Mouse (Mus musculus) lung, embryonic 15.5 days (tissue): ENCODE results near the gene Lca5l. TPM values are rescaled to one million over a fixed set of nuclear protein-coding genes. Genes with fewer than 3 reads are reported as not detected.

Experiments used
- ATAC-seq: fragments of 200-750 bp; cut with Nextera tagmentation; 2 replicates; pipeline ENCODE4 v1.8.0; 2017; ENCODE audit warnings: moderate number of reproducible peaks, borderline replicate concordance; ENCODE audit not compliant: low FRiP score, low TSS enrichment; ENCODE audit errors: extremely low read depth
- H3K27ac ChIP-seq: fragments of 300-500 bp; sonication (generic); 2 replicates; pipeline ENCODE4 v1.5.1; 2015; ENCODE audit warnings: moderate library complexity, mild to moderate bottlenecking, inconsistent platforms
- H3K27me3 ChIP-seq: fragments of 300-500 bp; sonication (generic); 2 replicates; pipeline ENCODE4 v1.6.1; 2015; ENCODE audit warnings: inconsistent platforms
- H3K36me3 ChIP-seq: fragments of 300-500 bp; sonication (generic); 2 replicates; pipeline ENCODE4 v1.6.1; 2015; ENCODE audit warnings: inconsistent platforms
- H3K4me1 ChIP-seq: fragments of 300-500 bp; sonication (generic); 2 replicates; pipeline ENCODE4 v1.6.1; 2015; ENCODE audit warnings: inconsistent platforms
- H3K4me2 ChIP-seq: fragments of 300-500 bp; sonication (generic); 2 replicates; pipeline ENCODE4 v1.6.1; 2015; ENCODE audit warnings: inconsistent platforms, mild to moderate bottlenecking, moderate library complexity
- H3K4me3 ChIP-seq: fragments of 300-500 bp; sonication (generic); 2 replicates; pipeline ENCODE4 v1.5.1; 2015; ENCODE audit warnings: mild to moderate bottlenecking, inconsistent platforms
- H3K9ac ChIP-seq: fragments of 300-500 bp; sonication (generic); 2 replicates; pipeline ENCODE4 v1.6.1; 2015; ENCODE audit warnings: inconsistent platforms
- H3K9me3 ChIP-seq: fragments of 300-500 bp; sonication (generic); 2 replicates; pipeline ENCODE4 v1.6.1; 2016; ENCODE audit warnings: inconsistent platforms
- WGBS: fragments of 180-500 bp; shearing (Covaris S2); methylation state at CpG from one replicate; pipeline ENCODE4 v1.1.7; 2015; 5-methylcytosine and 5-hydroxymethylcytosine counted together
- polyA plus RNA-seq: library from polyadenylated mRNA; unstranded; fragments of >200 nt; fragmentation: Nextera tagmentation; extraction: Ambion mirVana; gene quantifications from 2 replicates; pipeline ENCODE4 v1.2.1, GENCODE M21; 2015

Gene Lca5l
- polyA plus RNA-seq, 1 experiment from 2014 or later = 0.96 TPM

- H3K4me1 ChIP-seq = no peaks in the 10 kb centered on the region
- H3K9me3 ChIP-seq = no peaks in the 10 kb centered on the region
- H3K4me2 ChIP-seq = no peak overlapping the region
- no peaks in the 10 kb centered on the region for H3K36me3 ChIP-seq
- WGBS = 57% methylated on average over 4 of the region's 4 CpGs
- H3K27ac ChIP-seq = no peak overlapping the region
- no peak overlapping the region for H3K9ac ChIP-seq
- no peak for ATAC-seq
- no peaks in the 10 kb centered on the region for H3K27me3 ChIP-seq
- no peak overlapping the region for H3K4me3 ChIP-seq
Observed at GRCm38 (mm10) chr16:96109673-96110072, 82.4 kb downstream of the Lca5l start.

Other genes with a start within 250 kb of the Lca5l start
- gene Psmg1, start 201.3 kb downstream of the Lca5l start, polyA plus RNA-seq = 88.5 and 95.9 TPM in 2 replicates
- gene Brwd1, start 109.7 kb downstream of the Lca5l start, polyA plus RNA-seq = 80.4 and 81.5 TPM in 2 replicates
- 613 and 648 TPM in 2 replicates for gene Hmgn1, start 64.5 kb downstream of the Lca5l start, polyA plus RNA-seq
- 49.0 and 49.5 TPM in 2 replicates for gene Wrb, start 46.9 kb downstream of the Lca5l start, polyA plus RNA-seq
- gene Sh3bgr, start 8.2 kb upstream of the Lca5l start, polyA plus RNA-seq = 12.3 and 16.1 TPM in 2 replicates
- gene B3galt5, start 43.5 kb upstream of the Lca5l start, polyA plus RNA-seq = 3.3 TPM in 2 replicates